Mouse (Mus musculus) embryo, embryonic 11 days (tissue): ENCODE measurements around the gene 1700057G04Rik.
"Not testable (repeated sequence)": the region's sequence is repeated elsewhere in the genome, so short reads cannot be mapped to it uniquely, and the experiment has no call there.

ENCODE experiments used
- DNase-seq: peaks from one replicate; pipeline ENCODE4 v3.0.0-alpha.2; 2015

The 1700057G04Rik gene

DNA sequence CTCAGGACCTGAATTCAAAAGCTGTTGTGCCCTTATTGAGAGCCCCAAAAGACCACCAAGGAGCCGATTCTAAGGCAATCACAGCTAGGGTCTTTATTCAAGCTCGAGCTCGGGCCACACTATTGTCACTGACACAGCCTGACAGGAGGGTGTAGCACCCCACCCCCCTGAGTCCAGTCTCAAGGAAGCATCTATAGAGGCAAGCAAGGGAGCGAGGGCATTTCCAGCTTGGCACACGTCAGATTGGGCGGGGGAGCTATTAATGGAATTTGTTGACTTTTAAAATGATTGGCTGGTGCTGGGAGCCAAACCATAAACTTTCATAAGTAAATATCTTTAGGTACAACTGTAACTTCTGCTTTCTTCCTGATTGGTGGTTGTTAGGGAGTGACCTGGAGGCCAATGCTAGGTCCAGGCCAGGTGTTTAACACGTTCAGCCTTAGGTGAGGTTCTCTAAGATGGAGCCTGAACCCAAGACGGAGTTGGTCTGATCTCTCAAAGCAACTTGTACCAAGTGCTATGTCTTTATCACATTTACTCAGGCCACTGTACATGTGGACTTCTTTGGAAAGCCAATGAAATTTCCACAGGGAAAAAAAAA, 3.5 kb upstream of the 1700057G04Rik start:
- no peak for DNase-seq

DNA sequence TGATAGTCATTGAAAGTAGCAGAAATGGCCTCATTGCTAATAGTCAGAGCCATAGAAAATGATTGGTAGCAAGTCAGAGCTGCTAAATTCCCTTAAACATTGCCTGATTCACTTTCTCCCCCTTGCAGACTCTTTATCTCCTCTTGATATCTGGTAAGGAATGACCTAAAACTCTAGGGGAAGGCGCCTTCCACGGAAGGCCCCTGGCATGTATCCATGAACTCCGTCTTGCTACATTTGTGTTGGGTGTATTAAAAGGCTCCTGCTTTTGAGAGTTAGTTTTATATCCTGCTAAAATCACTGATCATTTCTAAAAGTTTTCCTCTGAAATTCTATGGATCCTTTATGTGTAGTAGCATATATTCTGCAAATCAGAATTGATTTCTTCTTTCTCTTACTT, 7.6 kb downstream of the 1700057G04Rik start:
- no peak for DNase-seq

DNA sequence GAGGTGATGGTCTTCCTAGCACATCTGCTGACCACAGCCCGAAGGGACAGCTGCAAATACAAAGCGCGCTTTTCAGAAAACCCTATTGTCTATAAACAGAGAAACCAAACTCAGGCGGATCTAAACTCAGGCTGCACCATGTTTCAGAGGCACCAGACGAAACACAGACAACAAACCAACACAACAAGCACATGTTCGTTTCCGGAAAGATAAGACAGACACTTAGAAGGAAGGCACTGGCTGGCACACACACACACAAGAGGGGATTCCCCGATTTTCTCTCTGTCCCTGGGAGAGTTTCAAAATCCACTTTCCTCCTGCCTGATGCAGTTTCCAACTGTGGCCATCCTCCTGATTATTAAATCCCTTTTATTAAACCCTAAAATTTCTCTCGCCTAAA, 16.8 kb downstream of the 1700057G04Rik start:
- DNase-seq, result not testable (repeated sequence)

DNA sequence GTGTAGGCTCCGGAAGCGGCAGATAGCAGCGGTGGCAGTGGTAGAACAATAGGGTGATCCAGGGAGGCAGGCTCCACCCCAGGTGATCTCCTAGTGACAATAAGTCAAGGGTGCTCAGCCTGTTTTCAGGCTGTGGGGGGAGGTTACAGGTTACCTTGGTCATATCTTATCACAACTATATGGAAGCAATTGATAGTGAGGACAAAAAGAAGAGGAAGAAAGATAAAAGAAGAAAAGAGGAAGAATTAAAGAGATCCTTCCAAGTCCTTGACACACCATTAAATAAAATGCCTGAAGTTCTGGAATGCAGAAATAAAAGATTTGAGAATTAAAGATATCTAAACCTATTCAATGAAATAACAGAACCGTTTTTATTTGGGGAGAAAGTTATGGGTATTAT, 17.6 kb downstream of the 1700057G04Rik start:
- DNase-seq, result no peak

DNA sequence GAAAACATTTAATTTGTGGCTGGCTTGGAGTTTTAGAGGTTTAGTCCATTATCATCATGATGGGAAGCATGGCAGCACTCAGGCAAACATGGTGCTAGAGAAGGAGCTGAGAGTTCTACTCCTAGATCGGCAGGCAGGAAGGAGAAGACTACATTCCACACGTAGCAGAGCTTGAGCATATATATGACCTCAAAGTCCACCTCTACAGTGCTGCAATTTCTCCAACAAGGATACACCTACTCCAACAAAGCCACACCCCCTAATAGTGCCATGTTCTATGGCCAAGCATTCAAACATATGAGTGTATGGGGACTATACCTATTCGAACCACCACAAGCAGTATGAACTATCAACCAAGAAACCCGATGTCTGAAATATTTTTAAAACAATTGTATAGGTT, 22.2 kb downstream of the 1700057G04Rik start:
- DNase-seq, result no peak

DNA sequence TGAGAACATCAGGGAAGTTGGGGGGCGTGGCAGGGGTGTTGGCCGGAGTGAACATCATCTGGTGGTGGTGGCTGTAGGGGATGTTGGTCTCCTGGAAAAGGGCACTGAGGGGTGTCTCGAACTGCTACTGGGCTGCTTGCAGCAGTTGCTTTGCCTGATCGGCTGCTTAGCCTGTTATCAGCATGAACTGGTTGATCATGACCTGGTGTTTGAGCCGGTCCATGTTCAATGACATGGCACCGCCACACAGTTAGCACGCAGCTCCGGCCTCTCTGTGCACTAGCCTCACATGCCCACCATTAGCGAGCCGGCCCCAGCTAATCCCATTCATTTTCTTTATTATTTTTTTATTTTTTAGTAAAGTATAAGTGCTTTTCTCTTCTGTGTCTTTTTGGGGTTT, 25.7 kb downstream of the 1700057G04Rik start:
- DNase-seq, result no peak

DNA sequence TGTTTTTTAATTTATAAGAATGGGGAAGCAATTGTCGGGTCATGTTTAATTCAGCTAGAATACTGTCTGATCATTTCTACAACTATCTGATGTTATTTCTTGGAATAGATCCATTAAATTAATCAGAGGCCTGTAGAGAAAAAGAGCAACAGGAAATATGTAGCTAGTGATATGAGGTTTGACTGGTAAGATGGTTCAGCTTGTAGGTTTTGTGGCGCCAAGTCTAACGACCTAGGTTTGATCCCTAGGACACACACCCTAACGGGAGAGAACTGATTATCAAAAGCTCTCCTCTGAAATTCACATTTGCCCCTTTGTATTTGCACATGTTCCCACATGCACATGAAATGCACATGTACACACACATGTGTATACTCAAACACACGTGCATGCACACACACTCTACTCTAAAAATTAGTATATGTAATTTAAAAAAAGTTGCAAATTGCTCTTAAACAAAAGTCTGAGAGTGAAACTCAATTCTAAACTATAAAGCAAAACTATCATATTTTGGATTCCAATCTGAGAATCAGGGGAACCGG, 26.2 kb downstream of the 1700057G04Rik start:
- DNase-seq, result no peak

DNA sequence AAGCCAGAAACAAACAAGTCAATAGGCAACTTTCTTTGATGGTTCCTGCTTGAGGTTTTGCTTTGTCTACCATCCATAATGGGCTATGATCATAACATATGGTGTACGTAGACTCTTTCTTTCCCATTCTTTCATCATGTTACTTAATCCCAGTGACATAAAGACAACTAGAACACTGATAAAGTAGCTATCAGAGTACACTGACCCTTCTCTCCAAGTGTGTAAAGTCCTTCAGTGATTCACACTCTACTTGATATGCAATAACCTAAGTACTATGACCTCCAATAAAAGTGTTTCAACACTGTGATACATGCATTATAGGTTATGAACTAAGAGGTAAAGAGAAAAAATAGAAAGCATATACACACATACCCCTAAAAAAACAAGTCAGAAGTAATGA, 27.9 kb downstream of the 1700057G04Rik start:
- DNase-seq, result no peak

DNA sequence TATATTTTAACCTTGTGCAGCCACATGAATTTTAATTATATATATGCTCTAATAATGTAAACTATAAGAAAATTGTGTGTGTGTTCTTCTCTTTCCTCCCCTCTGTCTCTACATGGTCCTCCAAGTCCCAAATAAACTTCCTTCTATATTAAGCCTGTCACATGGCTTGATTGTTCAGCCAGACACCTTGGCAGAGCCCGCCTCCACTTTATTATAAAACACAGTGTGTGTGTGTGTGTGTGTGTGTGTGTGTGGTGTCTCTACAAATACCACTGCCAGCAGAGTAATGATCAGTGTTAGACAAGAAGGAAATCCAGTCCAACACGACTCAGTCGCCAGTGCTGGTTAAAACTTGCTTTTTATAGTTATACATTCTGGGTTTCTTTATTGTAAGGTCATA, 28.5 kb downstream of the 1700057G04Rik start:
- no peak for DNase-seq

DNA sequence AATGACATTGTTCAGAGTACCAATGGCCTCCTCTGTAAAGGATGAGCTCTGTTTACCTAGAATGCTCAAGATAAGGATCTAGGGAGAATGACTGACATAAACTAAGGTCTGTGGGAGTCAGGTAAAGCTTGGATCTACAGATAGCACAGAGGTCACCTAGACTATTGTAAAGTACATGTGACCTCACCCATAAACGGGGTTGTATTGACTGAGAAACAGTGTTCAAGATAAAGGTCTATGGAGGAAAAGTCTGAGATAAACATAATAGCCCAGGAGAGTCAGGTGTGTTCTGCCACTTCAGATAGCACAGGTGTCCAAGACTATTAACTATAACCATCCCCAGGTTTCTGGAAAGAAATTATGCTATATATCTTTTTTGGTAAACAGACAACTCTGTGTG, 29.8 kb downstream of the 1700057G04Rik start:
- no peak for DNase-seq

DNA sequence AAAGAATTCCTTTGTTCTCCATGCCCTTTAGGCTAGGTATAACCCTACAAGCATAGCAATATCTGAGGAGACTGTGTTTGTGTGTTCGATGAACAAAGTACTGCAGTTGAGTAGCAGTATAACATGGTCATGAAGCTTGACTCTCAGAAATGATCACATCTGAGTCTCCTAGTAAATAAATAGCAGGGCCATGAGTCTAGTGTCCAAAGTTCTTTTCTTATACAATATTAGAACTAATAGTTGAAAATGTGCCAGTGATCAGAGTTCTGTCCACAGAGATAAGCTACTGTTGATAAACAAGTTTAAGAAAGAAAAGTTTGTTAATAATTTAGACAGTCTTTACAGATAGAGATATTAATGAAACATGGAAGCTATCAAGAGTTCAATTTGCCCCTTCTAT, 42.7 kb downstream of the 1700057G04Rik start:
- no peak for DNase-seq

DNA sequence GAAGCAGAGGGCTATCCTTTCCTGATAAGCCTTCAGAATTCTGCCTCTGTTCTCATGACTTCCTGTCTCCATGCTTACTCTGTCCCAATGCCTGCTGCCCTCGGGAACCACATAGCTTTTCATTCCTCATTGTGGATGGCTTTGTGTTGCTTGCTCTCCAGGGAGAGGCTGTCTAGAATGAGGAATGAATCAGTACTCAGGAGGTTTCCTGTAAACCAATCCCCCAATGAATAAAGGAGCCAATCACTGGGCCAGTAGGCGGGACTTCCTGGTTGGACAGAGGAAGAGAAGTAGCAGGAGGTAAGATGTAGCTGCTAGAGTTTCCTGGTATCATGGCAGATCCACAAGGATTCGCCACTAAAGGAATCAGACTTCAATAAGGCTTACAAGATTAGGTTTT, 44.1 kb downstream of the 1700057G04Rik start:
- peak; percentile 8 for DNase-seq

DNA sequence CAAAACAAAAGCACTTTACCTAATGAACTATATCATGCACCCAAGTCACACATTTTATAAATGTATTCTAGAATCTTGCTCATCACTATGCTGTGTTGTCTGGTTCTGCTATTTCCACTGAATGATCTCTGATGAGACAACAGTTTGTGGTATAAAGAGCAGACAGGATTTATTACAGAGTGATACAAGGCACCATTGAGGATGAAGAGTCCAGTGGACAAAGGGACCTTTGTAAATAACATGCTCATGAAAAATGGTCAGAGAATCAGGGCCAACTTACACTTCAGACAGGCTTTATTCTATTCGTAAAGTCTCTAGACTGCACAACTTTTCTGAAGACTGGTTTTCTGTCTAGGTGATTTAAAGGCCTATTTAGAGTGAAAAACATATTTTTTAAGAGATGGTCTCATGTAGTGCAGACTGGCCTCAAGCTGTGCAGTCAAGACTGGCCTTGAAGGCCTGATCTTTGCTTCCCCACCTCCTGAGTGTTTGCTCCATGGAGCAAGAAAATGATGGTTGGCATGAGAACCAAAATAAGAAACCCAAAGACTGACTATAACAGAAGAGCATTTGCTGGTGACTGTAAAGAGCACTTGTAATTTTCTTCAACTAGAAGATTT, 51.6 kb downstream of the 1700057G04Rik start:
- peak; percentile 7 for DNase-seq

DNA sequence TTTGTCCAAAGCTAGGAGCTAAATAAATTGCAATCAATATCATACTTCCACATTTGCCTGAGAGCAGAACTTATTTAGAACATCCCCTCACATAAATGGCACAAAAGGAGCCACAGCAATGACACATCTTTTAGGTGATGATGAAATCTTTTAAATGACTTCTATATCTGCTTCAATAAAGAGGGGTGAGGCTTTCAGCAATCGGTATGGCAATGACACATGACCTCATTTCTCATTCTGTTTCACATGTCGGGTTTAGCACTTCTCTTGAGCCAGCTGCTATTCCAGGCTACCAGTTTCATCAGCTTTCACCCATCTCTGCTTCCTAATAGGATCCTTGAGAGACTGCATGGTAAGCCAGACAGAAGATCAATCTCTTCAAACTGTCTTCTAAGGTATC, 54.3 kb downstream of the 1700057G04Rik start:
- no peak for DNase-seq

DNA sequence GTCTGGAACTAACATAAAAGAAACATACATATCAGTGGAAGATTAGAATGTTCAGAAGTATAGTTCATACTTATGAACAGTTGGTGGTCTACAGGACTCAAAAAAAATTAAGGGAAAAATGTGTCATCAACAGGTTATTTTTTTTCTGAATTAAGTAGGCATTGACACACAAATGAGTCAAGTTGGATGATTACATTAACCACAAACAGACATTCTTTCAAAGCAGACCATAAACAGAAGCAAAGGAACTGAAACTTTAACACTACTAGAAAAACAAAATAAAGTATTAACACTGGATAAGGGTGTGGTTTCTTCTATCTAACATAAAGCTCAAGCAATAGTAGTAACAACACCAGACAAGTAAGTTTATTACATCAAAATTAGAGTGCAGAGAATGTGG, 59.7 kb downstream of the 1700057G04Rik start:
- DNase-seq, result no peak

DNA sequence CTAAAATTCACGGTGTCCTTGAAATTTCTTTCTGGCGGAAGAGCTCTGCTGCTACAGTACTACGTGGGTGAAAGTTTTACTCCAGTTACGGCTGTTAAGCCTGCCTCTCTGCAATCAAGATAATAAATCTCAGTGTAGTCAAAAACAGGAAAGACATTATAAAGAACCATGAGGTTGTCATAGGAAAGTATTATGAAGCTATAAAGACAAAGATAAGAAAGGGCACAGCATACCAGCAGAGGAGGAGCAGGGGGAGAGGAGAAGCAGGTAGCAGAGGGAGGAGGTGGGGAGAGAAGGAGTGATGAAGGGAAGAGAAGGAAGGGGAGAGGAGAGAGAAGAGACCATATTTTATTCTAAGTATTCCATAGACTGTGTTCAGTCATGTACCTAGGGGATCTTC, 64.7 kb downstream of the 1700057G04Rik start:
- no peak for DNase-seq

DNA sequence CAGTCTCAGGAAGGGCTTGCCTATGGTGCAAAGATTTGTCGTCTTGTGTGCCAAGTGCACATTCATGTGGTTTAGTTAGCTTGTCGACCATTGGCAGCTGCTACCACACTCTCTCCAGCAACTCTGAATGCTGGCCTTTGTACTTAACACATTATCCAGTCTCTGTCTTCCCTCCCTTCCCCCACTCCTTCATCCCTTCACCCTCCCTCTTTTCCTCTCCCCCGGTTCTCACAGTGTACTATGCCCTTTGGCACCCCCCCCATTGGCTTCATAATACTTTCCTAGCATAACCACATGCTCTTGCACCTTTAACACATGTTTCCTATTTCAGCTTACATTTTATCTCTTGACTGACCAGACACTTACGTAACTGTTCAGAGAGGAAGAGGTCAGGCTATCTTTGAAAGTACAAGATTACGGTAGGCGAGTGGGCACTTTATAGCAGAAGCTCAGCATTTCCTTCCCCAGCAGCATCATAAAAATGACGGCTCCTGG, 65.6 kb downstream of the 1700057G04Rik start:
- peak; percentile 37 for DNase-seq

DNA sequence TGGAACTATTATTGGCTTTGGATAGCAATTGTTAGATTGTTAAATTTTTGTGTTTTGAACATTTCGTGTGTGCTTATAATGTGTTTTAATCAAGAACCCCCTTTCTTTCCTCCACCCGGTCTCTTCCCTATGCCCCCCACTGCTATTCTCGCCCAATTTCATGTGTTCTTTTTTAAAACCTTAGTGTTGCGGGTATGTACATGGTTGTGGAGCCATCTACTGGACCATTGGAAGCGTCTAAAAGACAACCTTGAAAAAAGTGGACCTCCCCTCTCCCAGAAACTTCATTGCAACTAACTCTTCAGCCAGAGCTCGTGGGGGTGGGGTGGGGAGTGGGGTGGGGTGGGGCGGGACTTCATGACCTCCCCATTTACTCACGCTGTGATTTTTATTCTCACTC, 66.2 kb downstream of the 1700057G04Rik start:
- DNase-seq, result peak; percentile 23

DNA sequence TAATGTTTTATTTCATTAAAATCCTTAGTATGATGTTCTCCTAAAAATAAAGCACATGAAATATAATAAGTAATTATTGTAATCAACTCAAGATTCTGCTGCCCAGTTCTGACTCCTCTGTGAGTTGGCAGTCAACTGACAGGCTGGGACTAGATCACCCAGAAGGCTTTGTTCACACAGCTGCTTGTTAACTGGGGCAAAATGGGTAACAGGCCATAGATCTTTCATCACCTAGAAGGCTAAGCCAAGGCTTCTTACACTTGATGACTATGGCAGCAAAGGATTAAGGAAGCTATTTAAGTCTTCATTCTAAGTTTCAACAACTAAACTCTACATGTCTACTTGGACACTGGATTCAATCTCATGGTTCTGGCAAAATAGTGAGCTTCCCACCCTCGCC, 68.8 kb downstream of the 1700057G04Rik start:
- DNase-seq, result peak; percentile 9

DNA sequence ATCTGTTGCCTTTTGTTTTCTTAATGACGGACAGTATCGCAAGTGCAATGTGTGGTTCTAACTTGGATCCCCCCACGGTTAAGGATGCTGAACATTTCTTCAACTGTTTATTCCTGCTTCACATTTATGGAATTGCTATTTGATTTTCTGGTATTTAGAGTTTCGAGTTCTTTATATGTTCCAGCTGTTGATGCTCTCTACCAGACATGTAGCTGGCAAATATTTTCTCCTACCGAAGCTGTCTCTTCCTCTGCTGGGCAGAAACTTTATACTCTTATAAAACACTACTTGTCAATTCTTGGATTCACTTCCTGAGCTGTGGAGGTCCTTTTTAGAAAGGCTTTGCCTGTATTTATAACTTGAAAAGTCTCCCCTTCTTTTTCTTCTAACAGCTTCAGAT, 70.1 kb downstream of the 1700057G04Rik start:
- no peak for DNase-seq

DNA sequence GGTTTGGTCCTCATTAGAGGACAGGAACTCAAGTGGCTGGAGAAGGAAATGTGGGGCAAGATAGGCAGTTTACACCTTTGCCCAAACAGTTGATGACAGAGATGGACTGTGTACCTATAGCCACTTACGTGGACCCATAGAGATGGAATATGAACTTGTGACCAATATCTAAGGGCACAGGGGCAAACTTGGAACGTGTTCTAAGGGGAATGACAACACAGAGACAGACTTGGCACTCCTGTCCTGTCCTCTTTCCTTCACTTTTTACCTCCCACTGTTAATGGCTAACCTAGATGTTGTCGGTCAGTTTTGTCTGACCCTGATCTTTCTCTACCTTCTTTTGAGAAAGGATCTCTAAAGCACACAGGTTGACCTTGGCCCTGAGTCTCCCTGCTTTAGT, 74.2 kb downstream of the 1700057G04Rik start:
- DNase-seq, result no peak

DNA sequence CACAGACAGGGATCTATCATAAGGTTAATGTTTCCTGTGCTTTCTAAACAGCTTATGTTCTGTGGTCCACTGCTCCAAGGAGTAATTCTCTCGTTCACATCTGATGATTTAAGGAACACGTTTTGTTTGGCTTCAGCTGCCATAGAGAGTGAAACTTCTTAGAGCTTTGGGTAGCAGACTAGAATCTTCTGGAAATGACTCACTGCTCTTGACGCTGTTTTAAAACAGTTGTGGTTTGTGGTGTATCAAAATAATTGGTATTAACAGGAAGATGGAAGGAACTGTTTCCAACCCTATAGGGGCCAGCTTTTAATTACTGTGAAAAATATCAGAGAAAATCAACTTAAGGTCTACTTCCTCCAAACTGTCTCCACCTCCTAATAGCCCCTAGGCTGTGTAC, 75.2 kb downstream of the 1700057G04Rik start:
- no peak for DNase-seq

DNA sequence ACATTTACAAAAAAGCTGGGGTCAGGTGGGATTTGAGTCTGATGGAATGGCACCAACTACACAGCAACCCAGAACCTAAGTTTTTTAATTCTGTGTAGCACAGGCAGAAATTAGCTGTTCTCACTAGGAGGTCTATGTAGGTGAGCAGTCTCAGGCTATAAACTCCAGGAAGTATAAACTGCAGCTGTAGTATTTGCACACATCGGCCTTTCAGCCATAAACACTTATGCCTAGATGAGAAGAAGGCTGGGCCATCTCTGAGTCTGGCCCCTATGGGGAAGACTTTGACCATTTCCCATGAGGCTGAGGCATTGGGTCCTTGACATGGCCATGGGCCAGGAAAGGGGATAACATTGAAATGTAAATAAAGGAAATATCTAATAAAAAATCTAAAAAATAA, 76.7 kb downstream of the 1700057G04Rik start:
- DNase-seq, result no peak

DNA sequence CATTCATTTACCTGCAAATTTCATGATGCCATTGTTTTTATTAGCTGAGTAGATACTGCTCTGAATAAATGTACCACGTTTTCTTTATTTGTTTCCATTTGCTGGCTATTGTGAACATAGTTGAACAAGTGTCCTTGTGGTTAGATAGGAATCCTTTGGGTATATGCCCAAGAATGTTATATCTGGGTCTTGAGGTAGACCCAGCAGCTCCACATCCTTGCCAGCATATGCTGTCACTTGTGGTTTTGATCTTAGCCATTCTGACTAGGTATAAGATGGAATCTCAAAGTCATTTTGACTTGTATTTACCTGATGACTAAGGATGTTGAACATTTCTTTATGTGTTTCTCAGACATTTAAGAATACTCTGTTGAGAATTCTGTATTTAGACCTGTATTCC, 77.7 kb downstream of the 1700057G04Rik start:
- no peak for DNase-seq

DNA sequence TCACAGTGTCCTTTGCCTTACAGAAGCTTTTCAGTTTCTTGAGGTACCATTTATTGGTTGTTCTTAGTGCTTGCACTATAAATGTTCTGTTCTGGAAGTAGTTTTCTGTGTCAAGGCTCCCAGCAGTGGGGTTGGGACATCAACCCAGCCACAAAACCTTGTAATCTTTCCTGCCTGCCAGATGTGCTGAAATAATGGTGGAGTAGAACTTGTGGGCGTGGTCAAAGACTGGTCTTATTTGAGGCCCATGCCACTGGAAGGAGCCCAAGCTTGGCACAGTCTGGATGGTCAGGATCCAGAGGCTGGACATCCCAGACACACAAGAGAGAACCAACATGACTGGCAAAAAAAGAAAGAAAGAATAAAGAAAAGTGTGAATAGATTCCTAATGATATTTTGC, 78.2 kb downstream of the 1700057G04Rik start:
- no peak for DNase-seq
